Comparison of ENCODE assay signal across 8 mouse cellular contexts in genomic region chr2:84738271-84738911, GRCm38 (mm10). TPM values are rescaled to one million over a fixed set of nuclear protein-coding genes. Genes with fewer than 3 reads are reported as not detected.
DNase-seq lines count a peak whose midpoint lies in the region; ATAC-seq and TF ChIP-seq lines count a peak whose summit lies in the region.

No protein-coding gene starts in this region.

- no peak overlapping the region for H3ac ChIP-seq in myocyte (ENCODE audit: control insufficient read depth, insufficient read length)

- peak overlapping the region; percentile 76 for H3K4me2 ChIP-seq in hindbrain, embryonic 12.5 days (replicated peaks)
- peak overlapping the region; percentile 32 for H3K4me2 ChIP-seq in limb, embryonic 15.5 days
- peak overlapping the region; percentile 53 for H3K4me2 ChIP-seq in myocyte (ENCODE audit: low read depth)

- H3K9me3 ChIP-seq in hindbrain, embryonic 12.5 days (replicated peaks): no peaks in the 10 kb centered on the region
- no peaks in the 10 kb centered on the region for H3K9me3 ChIP-seq in limb, embryonic 15.5 days

- H3K36me3 ChIP-seq in hindbrain, embryonic 12.5 days: no peaks in the 10 kb centered on the region; the same call in 1 of the 2 replicates
- peaks cover 7% of the 10 kb centered on the region; the same call in 1 of the 2 replicates for H3K36me3 ChIP-seq in limb, embryonic 15.5 days
- no peaks in the 10 kb centered on the region for H3K36me3 ChIP-seq in myocyte (ENCODE audit: control insufficient read depth, insufficient read depth)

- intact Hi-C loops in left cerebral cortex, adult 2 months (cut with DNase I): no loop called here
- intact Hi-C loops in left cerebral cortex, postnatal 36 days (cut with DNase I): loop anchor here (10.0 kb wide), 1 partner anchor 306 kb away; the partner anchor contains the start of gene Tnks1bp1

- no peak for ATAC-seq in hindbrain, embryonic 12.5 days (ENCODE audit: low FRiP score)
- ATAC-seq in limb, embryonic 15.5 days (ENCODE audit: insufficient number of reproducible peaks, low FRiP score, low TSS enrichment, low read depth): no peak
- ATAC-seq in megakaryocyte-erythroid progenitor cell, adult 5-6 weeks (replicated peaks; ENCODE audit: low FRiP score, low TSS enrichment, poor library complexity, severe bottlenecking): no peak
- ATAC-seq in inflammation-experienced regulatory T-cells, adult 6 months: no peak

- DNase-seq in left cerebral cortex, adult 2 months (ENCODE audit: extremely low spot score in 1 of 2, low spot score in 2 of 2): no peak
- no peak for DNase-seq in left cerebral cortex, postnatal 36 days (ENCODE audit: low spot score in 2 of 2)
- peak; percentile 80 for DNase-seq in embryo, embryonic 10.5 days (ENCODE audit: low spot score)

- H3K9ac ChIP-seq in hindbrain, embryonic 12.5 days: peak overlapping the region; percentile 39; the same call in 1 of the 2 replicates
- no peak overlapping the region for H3K9ac ChIP-seq in limb, embryonic 15.5 days

- no peak overlapping the region for H3K4me3 ChIP-seq in left cerebral cortex, adult 2 months
- no peak overlapping the region for H3K4me3 ChIP-seq in hindbrain, embryonic 12.5 days
- peak overlapping the region; percentile 15; the same call in 1 of the 2 replicates for H3K4me3 ChIP-seq in limb, embryonic 15.5 days
- no peak overlapping the region for H3K4me3 ChIP-seq in myocyte

- H3K4me1 ChIP-seq in hindbrain, embryonic 12.5 days: peaks cover 83% of the 10 kb centered on the region
- H3K4me1 ChIP-seq in limb, embryonic 15.5 days: peaks cover 92% of the 10 kb centered on the region

- WGBS in hindbrain, embryonic 12.5 days: 2% methylated on average over 12 of the region's 12 CpGs
- WGBS in limb, embryonic 15.5 days: under 1% methylated on average over 12 of the region's 12 CpGs

- H3K27ac ChIP-seq in left cerebral cortex, adult 2 months: no peak overlapping the region
- H3K27ac ChIP-seq in hindbrain, embryonic 12.5 days: peak overlapping the region; percentile 52; the same call in 1 of the 2 replicates
- peak overlapping the region; percentile 23 for H3K27ac ChIP-seq in limb, embryonic 15.5 days

- TF ChIP-seq CTCF in left cerebral cortex, adult 2 months (IDR thresholded peaks at IDR 0.05): peak; percentile 27

- peak; percentile 19 for TF ChIP-seq POLR2A in myocyte (IDR thresholded peaks at IDR 0.05; ENCODE audit: insufficient read length, low read depth)

- peaks cover 25% of the 10 kb centered on the region for H3K79me2 ChIP-seq in myocyte (ENCODE audit: control insufficient read depth, insufficient read depth)

- H3K27me3 ChIP-seq in hindbrain, embryonic 12.5 days: no peaks in the 10 kb centered on the region
- H3K27me3 ChIP-seq in limb, embryonic 15.5 days: peaks cover 9% of the 10 kb centered on the region; the same call in 1 of the 2 replicates
- H3K27me3 ChIP-seq in myocyte (ENCODE audit: control insufficient read depth, insufficient read depth, insufficient read length): no peaks in the 10 kb centered on the region

TF ChIP-seq in myocyte, 11 proteins besides CTCF, POLR2A, EP300 and RAD21:
- TF ChIP-seq CEBPB (IDR thresholded peaks at IDR 0.05; ENCODE audit: insufficient read depth, poor library complexity, severe bottlenecking): no peak
- no peak for TF ChIP-seq MYOD1 (IDR thresholded peaks at IDR 0.05; ENCODE audit: control insufficient read depth in 1 of 3, insufficient read length in 2 of 3, low read depth in 2 of 3)
- no peak for TF ChIP-seq E2F4 (IDR thresholded peaks at IDR 0.05; ENCODE audit: insufficient read depth)
- TF ChIP-seq TCF12 (IDR thresholded peaks at IDR 0.05; ENCODE audit: insufficient read depth, poor library complexity, severe bottlenecking): no peak
- no peak for TF ChIP-seq TCF3 (IDR thresholded peaks at IDR 0.05; ENCODE audit: insufficient read length, low read depth)
- TF ChIP-seq USF1 (IDR thresholded peaks at IDR 0.05; ENCODE audit: low read depth): no peak
- TF ChIP-seq POLR2AphosphoS2 (IDR thresholded peaks at IDR 0.05; ENCODE audit: insufficient read length, low read depth): peak; percentile 88

RNA-seq across cellular contexts. Expression of gene Ypel4, which starts 4.5 kb away (rescaled TPM):
- total RNA-seq in left cerebral cortex, adult 2 months (2021): 100 to 1,000 TPM; 101 to 102 TPM
- total RNA-seq in left cerebral cortex, postnatal 36 days (2021): 10 to 100 TPM; 65.8 to 94.6 TPM
- polyA plus RNA-seq in hindbrain, embryonic 12.5 days (2016; fragmentation: Nextera tagmentation; extraction: Ambion mirVana): 21.0 and 22.4 TPM in 2 replicates
- 5.7 and 7.1 TPM in 2 replicates for polyA plus RNA-seq in limb, embryonic 15.5 days (2015; fragmentation: Nextera tagmentation; extraction: Ambion mirVana)
- polyA plus RNA-seq in myocyte (2012; fragmentation: generic; extraction: Trizol): 1.0 TPM
- total RNA-seq in megakaryocyte-erythroid progenitor cell, adult 5-6 weeks (2014; fragmentation: Nextera tagmentation): 0.39 and 1.6 TPM in 2 replicates
- total RNA-seq in megakaryocyte-erythroid progenitor cell, adult 5-6 weeks (2017): 3.7 TPM in 1 of 2 replicates, not detected in the other
- polyA plus RNA-seq in inflammation-experienced regulatory T-cells, adult 6 months (2017; shearing (Covaris generic)): 1 to 10 TPM; 1.2 to 3.2 (median 2.2) TPM

RNA-seq across cellular contexts. Expression of gene Gm19426, which starts 5.1 kb away (rescaled TPM):
- total RNA-seq in left cerebral cortex, adult 2 months (2021): 1 to 10 TPM; 2.0 to 2.4 TPM
- 1 to 10 TPM; 1.2 to 1.7 TPM for total RNA-seq in left cerebral cortex, postnatal 36 days (2021)
- polyA plus RNA-seq in hindbrain, embryonic 12.5 days (2016; fragmentation: Nextera tagmentation; extraction: Ambion mirVana): 9.7 and 10.9 TPM in 2 replicates
- polyA plus RNA-seq in limb, embryonic 15.5 days (2015; fragmentation: Nextera tagmentation; extraction: Ambion mirVana): 6.5 and 7.0 TPM in 2 replicates
- 3.0 TPM for polyA plus RNA-seq in myocyte (2012; fragmentation: generic; extraction: Trizol)
- 0.98 TPM in 1 of 2 replicates, not detected in the other for total RNA-seq in megakaryocyte-erythroid progenitor cell, adult 5-6 weeks (2014; fragmentation: Nextera tagmentation)
- not detected in 2 replicates for total RNA-seq in megakaryocyte-erythroid progenitor cell, adult 5-6 weeks (2017)
- polyA plus RNA-seq in inflammation-experienced regulatory T-cells, adult 6 months (2017; shearing (Covaris generic)): not detected

RNA-seq across cellular contexts. Expression of gene Clp1, which starts 11.2 kb away (rescaled TPM):
- total RNA-seq in left cerebral cortex, adult 2 months (2021): 10 to 100 TPM in 1 of 2 experiments, 1 to 10 TPM in 1; 8.8 to 10.2 TPM
- total RNA-seq in left cerebral cortex, postnatal 36 days (2021): 10 to 100 TPM in 1 of 2 experiments, 1 to 10 TPM in 1; 6.6 to 10.5 TPM
- polyA plus RNA-seq in hindbrain, embryonic 12.5 days (2016; fragmentation: Nextera tagmentation; extraction: Ambion mirVana): 35.0 and 37.0 TPM in 2 replicates
- polyA plus RNA-seq in limb, embryonic 15.5 days (2015; fragmentation: Nextera tagmentation; extraction: Ambion mirVana): 26.8 and 28.7 TPM in 2 replicates
- polyA plus RNA-seq in myocyte (2012; fragmentation: generic; extraction: Trizol): 7.1 TPM
- total RNA-seq in megakaryocyte-erythroid progenitor cell, adult 5-6 weeks (2014; fragmentation: Nextera tagmentation): 35.4 and 38.0 TPM in 2 replicates
- total RNA-seq in megakaryocyte-erythroid progenitor cell, adult 5-6 weeks (2017): 43.8 and 46.5 TPM in 2 replicates
- polyA plus RNA-seq in inflammation-experienced regulatory T-cells, adult 6 months (2017; shearing (Covaris generic)): 10 to 100 TPM; 41.2 to 48.0 (median 44.5) TPM

RNA-seq across cellular contexts. Expression of gene Zdhhc5, which starts 23.4 kb away (rescaled TPM):
- 10 to 100 TPM; 48.8 to 49.9 TPM for total RNA-seq in left cerebral cortex, adult 2 months (2021)
- total RNA-seq in left cerebral cortex, postnatal 36 days (2021): 10 to 100 TPM; 42.1 to 48.9 TPM
- 30.0 and 33.8 TPM in 2 replicates for polyA plus RNA-seq in hindbrain, embryonic 12.5 days (2016; fragmentation: Nextera tagmentation; extraction: Ambion mirVana)
- polyA plus RNA-seq in limb, embryonic 15.5 days (2015; fragmentation: Nextera tagmentation; extraction: Ambion mirVana): 32.1 and 32.5 TPM in 2 replicates
- polyA plus RNA-seq in myocyte (2012; fragmentation: generic; extraction: Trizol): 36.3 TPM
- 37.6 and 44.6 TPM in 2 replicates for total RNA-seq in megakaryocyte-erythroid progenitor cell, adult 5-6 weeks (2014; fragmentation: Nextera tagmentation)
- 23.9 and 37.0 TPM in 2 replicates for total RNA-seq in megakaryocyte-erythroid progenitor cell, adult 5-6 weeks (2017)
- polyA plus RNA-seq in inflammation-experienced regulatory T-cells, adult 6 months (2017; shearing (Covaris generic)): 10 to 100 TPM; 12.9 to 14.1 (median 13.3) TPM

RNA-seq across cellular contexts. Expression of gene Serping1, which starts 36.9 kb away (rescaled TPM):
- 1 to 10 TPM; 5.3 to 8.4 TPM for total RNA-seq in left cerebral cortex, adult 2 months (2021)
- 1 to 10 TPM; 5.3 to 7.7 TPM for total RNA-seq in left cerebral cortex, postnatal 36 days (2021)
- polyA plus RNA-seq in hindbrain, embryonic 12.5 days (2016; fragmentation: Nextera tagmentation; extraction: Ambion mirVana): 35.4 and 43.2 TPM in 2 replicates
- 47.0 and 55.8 TPM in 2 replicates for polyA plus RNA-seq in limb, embryonic 15.5 days (2015; fragmentation: Nextera tagmentation; extraction: Ambion mirVana)
- 0.62 TPM for polyA plus RNA-seq in myocyte (2012; fragmentation: generic; extraction: Trizol)
- total RNA-seq in megakaryocyte-erythroid progenitor cell, adult 5-6 weeks (2014; fragmentation: Nextera tagmentation): not detected in 2 replicates
- not detected in 2 replicates for total RNA-seq in megakaryocyte-erythroid progenitor cell, adult 5-6 weeks (2017)
- polyA plus RNA-seq in inflammation-experienced regulatory T-cells, adult 6 months (2017; shearing (Covaris generic)): under 1 TPM in 1 of 3 experiments, not detected in 2; 0.20 TPM
